Mouse (Mus musculus): Measurements from ENCODE around the gene Rapgef5.

- no peak for TF ChIP-seq ZC3H11A (IDR thresholded peaks at IDR 0.05; ENCODE audit: borderline replicate concordance, low read depth, low read length)
- TF ChIP-seq ZNF384 (IDR thresholded peaks at IDR 0.05; ENCODE audit: low read depth, low read length), result no peak
- no peak for TF ChIP-seq HCFC1 (IDR thresholded peaks at IDR 0.05; ENCODE audit: borderline replicate concordance, insufficient read depth, low read length)
Measured at GRCm38 (mm10) chr12:117688655-117689548, 172.6 kb downstream of the Rapgef5 start.
